Mouse (Mus musculus) midbrain, embryonic 15.5 days (tissue): ENCODE measurements at regions not wholly inside any gene's neighbourhood (a gene's known extent, or its start where the extent isn't known, plus 50 kb on each side); places are given as distances from the start of the nearest gene placed in this dataset.

Experiments
- ATAC-seq: fragments of 200-750 bp; cut with Nextera tagmentation; replicated peaks from 2 replicates; pipeline ENCODE4 v1.8.0; 2017; ENCODE audit warnings: moderate TSS enrichment
- H3K27ac ChIP-seq: fragments of 300-500 bp; sonication (generic); 2 replicates; pipeline ENCODE4 v1.5.1; 2015; ENCODE audit warnings: mild to moderate bottlenecking, inconsistent platforms
- H3K27me3 ChIP-seq: fragments of 300-500 bp; sonication (generic); replicated peaks from 2 replicates; pipeline ENCODE4 v1.6.1; 2015; ENCODE audit warnings: inconsistent platforms
- H3K36me3 ChIP-seq: fragments of 300-500 bp; sonication (generic); replicated peaks from 2 replicates; pipeline ENCODE4 v1.6.1; 2015; ENCODE audit warnings: inconsistent platforms
- H3K4me1 ChIP-seq: fragments of 300-500 bp; sonication (generic); 2 replicates; pipeline ENCODE4 v1.6.1; 2015; ENCODE audit warnings: inconsistent platforms
- H3K4me2 ChIP-seq: fragments of 300-500 bp; sonication (generic); 2 replicates; pipeline ENCODE4 v1.6.1; 2015; ENCODE audit warnings: inconsistent platforms, mild to moderate bottlenecking, moderate library complexity
- H3K4me3 ChIP-seq: fragments of 300-500 bp; sonication (generic); 2 replicates; pipeline ENCODE4 v1.5.1; 2015; ENCODE audit warnings: mild to moderate bottlenecking, inconsistent platforms
- H3K9ac ChIP-seq: fragments of 300-500 bp; sonication (generic); 2 replicates; pipeline ENCODE4 v1.6.1; 2015; ENCODE audit warnings: mild to moderate bottlenecking, inconsistent platforms
- H3K9me3 ChIP-seq: fragments of 300-500 bp; sonication (generic); 2 replicates; pipeline ENCODE4 v1.6.1; 2016; ENCODE audit warnings: inconsistent platforms
- WGBS: fragments of 180-500 bp; shearing (Covaris S2); methylation state at CpG from one replicate; pipeline ENCODE4 v1.1.7; 2015; ENCODE audit warnings: mixed read lengths; 5-methylcytosine and 5-hydroxymethylcytosine counted together

DNA sequence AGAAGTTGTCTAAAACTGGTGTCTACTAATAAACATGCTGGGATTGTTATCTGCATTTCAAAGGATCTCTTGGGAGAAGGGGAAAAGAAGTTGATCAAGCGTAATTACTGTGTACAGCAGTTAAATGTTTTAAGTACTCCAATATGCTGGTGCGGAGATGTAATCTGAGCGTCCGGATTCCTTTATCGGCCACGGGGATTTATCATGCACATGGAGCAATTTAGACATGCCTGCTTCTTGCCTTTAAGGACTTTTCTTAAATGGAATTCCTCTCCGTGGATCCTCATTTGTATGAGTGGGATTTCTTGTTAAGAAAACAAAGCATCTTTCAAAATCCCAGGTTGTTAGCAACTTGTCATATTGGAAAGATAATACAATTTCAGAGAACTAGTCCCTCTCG lies 2468.0 kb upstream of the 5930422O12Rik start:
- H3K36me3 ChIP-seq, result no peaks in the 10 kb centered on the region
- H3K4me1 ChIP-seq, result peaks cover 9% of the 10 kb centered on the region
- H3K27me3 ChIP-seq, result no peaks in the 10 kb centered on the region
- no peaks in the 10 kb centered on the region for H3K9me3 ChIP-seq
- no peak overlapping the region for H3K4me3 ChIP-seq
- 57% methylated on average over 8 of the region's 8 CpGs for WGBS
- no peak overlapping the region for H3K27ac ChIP-seq
- no peak for ATAC-seq
- H3K9ac ChIP-seq, result no peak overlapping the region
- H3K4me2 ChIP-seq, result no peak overlapping the region

DNA sequence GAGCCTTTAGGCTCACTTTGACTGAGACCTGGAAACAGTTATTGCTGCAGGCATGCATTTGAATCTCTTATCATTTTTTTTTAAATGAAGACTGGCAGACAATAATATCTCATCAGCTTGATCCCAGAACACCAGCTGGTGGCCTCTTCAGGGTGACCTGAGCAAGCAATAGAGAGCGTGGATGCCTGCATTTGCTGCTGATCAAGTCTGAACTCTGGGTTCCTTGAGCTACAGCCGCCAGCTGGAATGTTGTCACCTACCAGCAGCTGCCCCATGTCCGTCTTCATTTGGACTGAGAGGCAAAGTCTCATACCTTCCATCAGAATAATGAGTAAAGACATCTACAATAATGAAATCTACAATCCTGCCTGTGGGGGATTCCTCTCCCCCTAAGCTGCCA lies 2466.3 kb upstream of the 5930422O12Rik start:
- Histone ChIP-seq H3K4me2 (no peak overlapping the region), H3K9ac (no peak overlapping the region), H3K27ac (no peak overlapping the region), H3K4me1 (peaks cover 9% of the 10 kb centered on the region), H3K9me3 (no peaks in the 10 kb centered on the region), H3K4me3 (no peak overlapping the region), H3K27me3 (no peaks in the 10 kb centered on the region), H3K36me3 (no peaks in the 10 kb centered on the region)
- no peak for ATAC-seq
- 60% methylated on average over 3 of the region's 3 CpGs for WGBS

DNA sequence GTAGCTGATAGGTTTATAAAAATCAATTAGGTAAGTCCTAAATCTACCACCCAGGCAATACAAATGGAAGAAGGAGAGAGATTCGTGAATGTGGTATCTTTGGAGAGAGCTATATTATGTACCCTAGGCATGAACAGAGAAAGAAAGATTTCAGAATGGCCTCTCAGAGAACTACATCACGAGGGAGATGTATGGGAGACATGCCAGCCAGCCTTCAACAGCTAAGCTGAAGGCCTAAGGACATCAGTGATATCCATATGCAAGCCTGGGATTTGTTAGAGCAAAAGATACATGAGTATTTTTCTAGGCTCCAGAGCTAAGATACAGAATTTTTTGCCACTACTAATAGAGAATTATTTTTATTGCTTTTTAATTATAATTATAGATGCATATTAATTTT lies 2445.7 kb upstream of the 5930422O12Rik start:
- H3K9me3 ChIP-seq, result no peaks in the 10 kb centered on the region
- H3K27me3 ChIP-seq, result no peaks in the 10 kb centered on the region
- H3K27ac ChIP-seq, result no peak overlapping the region
- no peaks in the 10 kb centered on the region for H3K36me3 ChIP-seq
- no peak overlapping the region for H3K4me2 ChIP-seq
- no peak overlapping the region for H3K9ac ChIP-seq
- ATAC-seq, result no peak
- no peaks in the 10 kb centered on the region for H3K4me1 ChIP-seq
- WGBS, result 79% methylated on average over 2 of the region's 2 CpGs
- H3K4me3 ChIP-seq, result no peak overlapping the region

DNA sequence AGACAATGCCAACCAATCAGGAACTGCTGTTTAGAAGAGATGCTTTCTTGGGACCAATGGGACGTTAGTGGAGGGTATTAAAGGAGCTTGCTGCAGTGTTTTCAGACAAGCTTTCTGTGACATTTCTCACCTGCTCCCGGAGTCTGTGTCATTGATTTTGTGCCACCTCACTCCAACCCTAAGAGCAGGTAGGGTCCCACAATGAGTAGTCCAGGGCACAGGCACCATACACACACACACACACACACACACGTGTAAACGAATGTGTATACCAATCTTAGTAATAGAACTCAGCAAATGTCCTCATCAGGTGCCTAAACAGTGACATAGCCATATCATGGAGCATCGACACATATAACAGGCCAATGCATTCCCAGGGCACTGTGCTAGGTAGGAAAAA lies 2440.5 kb upstream of the 5930422O12Rik start:
- no peak overlapping the region for H3K4me3 ChIP-seq
- no peak overlapping the region for H3K27ac ChIP-seq
- WGBS, result 79% methylated on average over 5 of the region's 5 CpGs
- H3K9me3 ChIP-seq, result no peaks in the 10 kb centered on the region
- no peaks in the 10 kb centered on the region for H3K4me1 ChIP-seq
- no peak overlapping the region for H3K4me2 ChIP-seq
- H3K27me3 ChIP-seq, result no peaks in the 10 kb centered on the region
- H3K36me3 ChIP-seq, result no peaks in the 10 kb centered on the region
- no peak overlapping the region for H3K9ac ChIP-seq
- ATAC-seq, result no peak

DNA sequence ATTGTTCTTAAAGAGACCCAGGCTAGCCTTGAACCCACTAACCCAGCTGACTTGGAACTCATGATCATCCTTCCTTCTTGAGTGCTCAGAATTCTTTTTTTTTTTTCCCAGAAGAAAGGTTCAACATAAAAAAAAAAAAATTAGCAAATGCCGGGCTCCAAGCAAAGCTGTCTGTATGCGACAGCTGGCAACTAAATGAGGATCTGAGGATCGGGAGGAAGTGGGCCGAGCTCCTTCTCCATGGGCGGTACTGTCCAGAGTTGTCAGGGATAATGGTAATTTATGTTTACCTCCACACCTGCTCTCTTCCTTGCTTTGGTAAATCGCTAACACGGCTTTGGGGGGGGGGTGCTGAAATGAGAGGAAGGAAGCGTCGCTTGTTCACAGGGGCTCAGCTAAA lies 2429.9 kb upstream of the 5930422O12Rik start:
- no peak overlapping the region for H3K27ac ChIP-seq
- no peak for ATAC-seq
- 76% methylated on average over 9 of the region's 9 CpGs for WGBS
- no peak overlapping the region for H3K4me3 ChIP-seq
- H3K36me3 ChIP-seq, result no peaks in the 10 kb centered on the region
- 0 out of 2 replicates have a peak, but pooled peaks cover 2% of the 10 kb centered on the region for H3K4me1 ChIP-seq
- H3K9ac ChIP-seq, result no peak overlapping the region
- H3K9me3 ChIP-seq, result no peaks in the 10 kb centered on the region
- H3K27me3 ChIP-seq, result no peaks in the 10 kb centered on the region
- no peak overlapping the region for H3K4me2 ChIP-seq

DNA sequence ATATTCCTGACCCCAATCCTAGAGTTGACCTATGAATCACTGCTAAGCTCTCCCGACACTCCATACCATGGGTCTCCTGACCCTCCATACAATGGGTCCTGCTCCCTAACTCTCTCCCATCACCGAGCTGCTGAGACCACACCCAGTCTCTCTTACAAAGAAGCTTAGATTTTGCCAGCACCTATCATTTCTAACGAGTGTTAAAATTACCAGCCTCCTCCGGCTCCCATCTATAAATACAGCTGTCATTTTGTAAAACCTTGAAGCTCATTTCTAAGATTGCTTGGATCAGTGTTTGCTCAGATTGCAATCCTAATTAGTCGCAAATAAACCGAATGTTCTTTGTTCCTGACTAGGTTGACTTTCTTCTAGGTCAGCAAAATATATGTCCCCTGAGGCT lies 2428.4 kb upstream of the 5930422O12Rik start:
- no peak overlapping the region for H3K4me3 ChIP-seq
- no peak overlapping the region for H3K4me2 ChIP-seq
- H3K9ac ChIP-seq, result no peak overlapping the region
- no peak for ATAC-seq
- H3K9me3 ChIP-seq, result no peaks in the 10 kb centered on the region
- H3K27me3 ChIP-seq, result no peaks in the 10 kb centered on the region
- H3K36me3 ChIP-seq, result no peaks in the 10 kb centered on the region
- H3K27ac ChIP-seq, result no peak overlapping the region
- WGBS, result 88% methylated on average over 6 of the region's 6 CpGs
- 0 out of 2 replicates have a peak, but pooled peaks cover 2% of the 10 kb centered on the region for H3K4me1 ChIP-seq

DNA sequence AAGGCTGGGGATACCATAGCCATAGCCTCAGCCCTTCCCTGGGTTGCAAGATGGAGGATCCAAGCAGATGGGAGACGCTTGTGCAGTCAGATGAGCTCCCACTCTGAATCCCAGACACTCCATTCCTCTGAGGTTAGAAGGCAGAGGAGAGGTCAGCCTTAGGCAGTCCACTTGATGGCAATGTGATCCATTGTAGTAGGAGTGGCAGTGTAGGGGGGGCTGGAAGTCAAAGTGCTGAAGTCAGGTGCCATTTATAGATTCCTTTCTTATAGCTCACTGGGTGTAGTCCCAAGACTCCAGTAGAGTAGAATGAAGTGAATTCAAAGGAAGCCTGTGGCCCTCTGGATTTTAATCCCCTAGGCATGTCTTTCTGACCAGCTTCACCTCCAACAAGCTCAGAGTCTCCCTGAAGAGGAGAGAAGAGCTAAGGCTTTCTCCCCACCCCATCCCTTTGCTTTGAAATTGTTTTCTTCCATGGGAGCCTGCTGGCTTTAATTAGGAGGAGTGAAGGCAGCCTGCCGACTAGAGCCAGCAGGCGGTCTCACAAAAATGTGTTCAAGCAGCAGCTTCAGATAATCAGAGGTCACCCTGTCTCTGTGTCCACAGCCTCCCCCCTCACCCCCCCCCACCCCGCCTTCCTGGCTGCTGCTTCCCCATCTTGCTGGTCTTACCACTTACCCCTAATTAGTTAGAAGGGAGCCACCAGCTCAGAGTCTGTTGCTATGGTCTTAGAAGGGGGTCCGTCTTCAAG lies 2426.4 kb upstream of the 5930422O12Rik start:
- Histone ChIP-seq H3K4me3 (no peak overlapping the region), H3K9ac (no peak overlapping the region), H3K27me3 (no peaks in the 10 kb centered on the region), H3K4me2 (no peak overlapping the region), H3K4me1 (0 out of 2 replicates have a peak, but pooled peaks cover 2% of the 10 kb centered on the region), H3K27ac (no peak overlapping the region), H3K36me3 (no peaks in the 10 kb centered on the region), H3K9me3 (no peaks in the 10 kb centered on the region)
- peak; percentile 30; the same call in 1 of the 2 replicates for ATAC-seq
- 22% methylated on average over 5 of the region's 5 CpGs for WGBS

DNA sequence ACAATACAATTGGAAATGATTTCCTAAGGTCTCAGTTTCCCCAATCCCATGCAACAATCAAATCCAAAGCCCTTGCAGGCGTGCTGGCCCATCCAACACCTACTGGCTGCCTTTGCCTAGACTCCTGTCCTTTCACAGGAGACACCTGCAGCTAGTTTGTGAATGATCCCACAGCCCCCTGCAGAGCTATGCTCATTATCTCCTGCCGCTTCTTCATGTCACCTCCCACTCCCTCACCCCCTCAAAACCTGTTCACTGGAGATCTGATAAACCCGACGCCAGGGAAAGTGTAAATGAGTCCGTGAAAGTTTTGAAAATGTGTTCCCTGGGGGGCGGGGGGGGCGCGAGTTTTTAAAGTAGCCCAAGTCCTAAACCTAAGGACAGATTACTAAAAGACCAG lies 2420.2 kb upstream of the 5930422O12Rik start:
- no peaks in the 10 kb centered on the region for H3K4me1 ChIP-seq
- H3K36me3 ChIP-seq, result no peaks in the 10 kb centered on the region
- H3K4me3 ChIP-seq, result no peak overlapping the region
- H3K9ac ChIP-seq, result no peak overlapping the region
- no peak for ATAC-seq
- no peak overlapping the region for H3K4me2 ChIP-seq
- H3K9me3 ChIP-seq, result no peaks in the 10 kb centered on the region
- no peak overlapping the region for H3K27ac ChIP-seq
- WGBS, result 58% methylated on average over 8 of the region's 8 CpGs
- no peaks in the 10 kb centered on the region for H3K27me3 ChIP-seq

DNA sequence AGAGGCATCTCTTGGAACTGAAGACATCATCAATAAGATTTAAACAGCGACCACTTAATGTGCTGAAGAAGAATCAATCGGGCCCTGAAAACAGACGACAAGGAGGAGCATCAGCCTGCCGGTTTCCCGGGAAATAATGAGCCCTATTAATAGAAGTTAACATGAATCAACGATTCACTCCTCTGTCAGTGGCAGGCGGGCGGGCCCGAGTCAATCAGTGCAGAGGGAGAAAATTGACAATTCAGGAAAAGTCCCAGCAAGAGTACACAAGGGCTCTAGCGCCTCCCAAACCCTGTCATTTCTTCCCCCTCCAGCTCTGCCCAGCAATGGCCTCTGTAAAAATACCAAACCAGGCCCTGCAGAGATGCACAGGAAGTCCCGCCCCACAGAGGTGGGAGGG lies 2416.4 kb upstream of the 5930422O12Rik start:
- H3K9me3 ChIP-seq, result no peaks in the 10 kb centered on the region
- no peaks in the 10 kb centered on the region for H3K27me3 ChIP-seq
- H3K4me3 ChIP-seq, result no peak overlapping the region
- no peaks in the 10 kb centered on the region for H3K4me1 ChIP-seq
- no peak overlapping the region for H3K9ac ChIP-seq
- WGBS, result 71% methylated on average over 11 of the region's 11 CpGs
- no peak overlapping the region for H3K4me2 ChIP-seq
- no peak overlapping the region for H3K27ac ChIP-seq
- H3K36me3 ChIP-seq, result no peaks in the 10 kb centered on the region
- no peak for ATAC-seq

DNA sequence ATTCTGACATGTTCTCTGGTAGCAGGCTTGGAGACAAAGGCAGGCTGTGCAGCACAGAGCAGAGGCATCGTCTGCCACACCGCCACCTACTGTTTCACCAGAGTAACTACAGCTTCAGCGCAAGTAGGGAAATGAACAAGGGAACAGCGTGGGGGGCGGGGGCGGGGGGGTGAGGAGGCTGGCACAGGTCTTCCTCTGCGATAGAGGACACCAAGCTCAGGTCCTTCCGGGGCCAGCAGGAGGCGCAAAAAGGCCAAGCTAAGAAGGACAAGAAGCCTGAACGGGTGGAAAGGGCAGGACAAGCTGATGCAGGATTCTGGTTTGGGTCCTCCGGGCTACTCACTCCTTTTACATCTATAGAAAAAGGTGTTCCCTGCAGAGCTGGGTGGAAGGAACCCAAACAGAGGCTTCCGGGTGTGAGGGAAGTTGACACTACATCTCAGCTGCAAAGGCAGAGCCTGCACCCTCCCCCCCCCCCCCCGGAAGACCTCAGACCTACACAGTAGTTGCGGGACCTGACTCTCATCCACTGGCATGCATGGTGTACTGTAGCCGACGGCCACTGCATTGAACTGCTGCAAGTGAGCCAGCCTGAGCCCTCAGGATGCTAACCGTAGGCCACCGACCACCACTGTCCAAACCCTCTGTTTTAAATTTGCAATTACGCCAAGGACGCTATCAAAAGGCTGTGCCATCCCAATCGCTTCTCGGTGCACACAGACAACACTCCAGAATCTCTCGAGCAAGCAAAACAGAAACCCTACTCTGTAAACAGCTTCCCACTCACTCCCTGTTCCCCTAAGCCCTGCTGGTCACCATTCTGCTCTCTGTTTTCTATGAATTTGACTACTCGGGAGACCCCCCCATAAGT lies 2396.6 kb upstream of the 5930422O12Rik start:
- peak overlapping the region; percentile 87 for H3K27ac ChIP-seq
- H3K9ac ChIP-seq, result peak overlapping the region; percentile 38
- H3K4me2 ChIP-seq, result peak overlapping the region; percentile 55
- WGBS, result 6% methylated on average over 24 of the region's 24 CpGs
- peak; percentile 91 for ATAC-seq
- H3K27me3 ChIP-seq, result no peaks in the 10 kb centered on the region
- peak overlapping the region; percentile 32 for H3K4me3 ChIP-seq
- H3K36me3 ChIP-seq, result no peaks in the 10 kb centered on the region
- peaks cover 10% of the 10 kb centered on the region for H3K4me1 ChIP-seq
- no peaks in the 10 kb centered on the region for H3K9me3 ChIP-seq

DNA sequence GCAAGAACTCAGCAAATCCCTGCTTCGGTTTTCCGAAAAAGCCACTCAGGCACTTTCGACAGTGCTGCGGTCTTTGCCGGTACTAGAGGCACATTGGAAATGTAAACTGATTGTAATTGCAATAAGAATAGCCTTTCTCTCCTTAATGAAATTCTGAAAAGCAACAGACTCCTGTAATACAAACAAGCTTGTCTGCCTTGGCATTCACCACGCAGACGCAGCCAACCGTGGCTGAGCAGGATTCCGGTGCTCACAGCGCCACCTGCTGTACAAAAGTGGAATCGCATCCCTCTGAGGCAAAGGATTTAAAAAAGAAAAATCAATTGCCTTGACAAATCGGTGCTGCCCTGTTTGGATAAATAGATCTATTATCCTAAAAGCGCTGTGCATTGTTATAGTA lies 2395.2 kb upstream of the 5930422O12Rik start:
- Histone ChIP-seq H3K9ac (peak overlapping the region; percentile 41; the same call in 1 of the 2 replicates), H3K4me3 (peak overlapping the region; percentile 41), H3K36me3 (no peaks in the 10 kb centered on the region), H3K27ac (peak overlapping the region; percentile 87), H3K9me3 (no peaks in the 10 kb centered on the region), H3K4me1 (peaks cover 17% of the 10 kb centered on the region), H3K27me3 (no peaks in the 10 kb centered on the region), H3K4me2 (peak overlapping the region; percentile 55)
- 1% methylated on average over 13 of the region's 13 CpGs for WGBS
- peak; percentile 61 for ATAC-seq

DNA sequence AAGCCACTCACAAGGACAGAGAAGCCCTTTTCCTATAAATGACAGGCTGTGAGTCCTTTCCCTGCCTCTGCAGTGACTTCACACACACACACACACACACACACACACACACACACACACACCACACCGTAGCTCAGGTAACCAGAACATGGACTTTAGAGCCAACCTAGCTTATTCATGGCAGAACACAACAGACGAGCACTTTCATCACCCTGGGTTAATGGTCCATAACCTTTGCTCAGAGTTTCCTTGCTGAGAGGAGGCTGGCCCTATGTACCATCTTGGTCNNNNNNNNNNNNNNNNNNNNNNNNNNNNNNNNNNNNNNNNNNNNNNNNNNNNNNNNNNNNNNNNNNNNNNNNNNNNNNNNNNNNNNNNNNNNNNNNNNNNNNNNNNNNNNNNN lies 2391.6 kb upstream of the 5930422O12Rik start:
- ATAC-seq, result no peak
- Histone ChIP-seq H3K27ac (0 out of 2 replicates have a peak overlapping the region, but pooled peaks have one; percentile 1), H3K9ac (no peak overlapping the region), H3K9me3 (no peaks in the 10 kb centered on the region), H3K4me2 (no peak overlapping the region), H3K27me3 (no peaks in the 10 kb centered on the region), H3K4me3 (no peak overlapping the region), H3K36me3 (no peaks in the 10 kb centered on the region), H3K4me1 (peaks cover 14% of the 10 kb centered on the region)
- WGBS, result 78% methylated on average over 2 of the region's 2 CpGs
